Mouse (Mus musculus) retina, embryonic 14.5 days (tissue): ENCODE data around the gene Ly86.

Source experiments
- DNase-seq: peaks from one replicate; pipeline ENCODE4 v3.0.0-alpha.2; 2015; ENCODE audit warnings: low spot score

The Ly86 gene

GRCm38 (mm10) chr13:37344909-37345772 is at the start of gene Ly86:
Gene Ly86 (plus strand): TSS chr13:37345208.
- no peak for DNase-seq

- DNase-seq, result no peak
Measured at GRCm38 (mm10) chr13:37297886-37298285, 47.1 kb upstream of the Ly86 start.

- no peak for DNase-seq
Measured at GRCm38 (mm10) chr13:37298856-37299255, 46.2 kb upstream of the Ly86 start.

- no peak for DNase-seq
Measured at GRCm38 (mm10) chr13:37302877-37303276, 42.1 kb upstream of the Ly86 start.

- DNase-seq, result no peak
Measured at GRCm38 (mm10) chr13:37308006-37308405, 37.0 kb upstream of the Ly86 start.

- peak; percentile 18 for DNase-seq
Measured at GRCm38 (mm10) chr13:37309296-37309695, 35.7 kb upstream of the Ly86 start.

GRCm38 (mm10) chr13:37310331-37310730 is 34.7 kb upstream of the Ly86 start:
- no peak for DNase-seq

- DNase-seq, result peak; percentile 83
Measured at GRCm38 (mm10) chr13:37311555-37312221, 33.3 kb upstream of the Ly86 start.

GRCm38 (mm10) chr13:37312222-37312928 is 32.6 kb upstream of the Ly86 start:
- peak; percentile 99 for DNase-seq

GRCm38 (mm10) chr13:37312951-37313350 is 32.1 kb upstream of the Ly86 start:
- no peak for DNase-seq

- DNase-seq, result peak; percentile 66
Measured at GRCm38 (mm10) chr13:37325504-37325903, 19.5 kb upstream of the Ly86 start.

GRCm38 (mm10) chr13:37329747-37330146 is 15.3 kb upstream of the Ly86 start:
- peak; percentile 47 for DNase-seq

GRCm38 (mm10) chr13:37330971-37331370 is 14.0 kb upstream of the Ly86 start:
- DNase-seq, result no peak

- DNase-seq, result no peak
Measured at GRCm38 (mm10) chr13:37332779-37333543, 12.0 kb upstream of the Ly86 start.

- no peak for DNase-seq
Measured at GRCm38 (mm10) chr13:37333544-37333870, 11.5 kb upstream of the Ly86 start.

GRCm38 (mm10) chr13:37337269-37337668 is 7.7 kb upstream of the Ly86 start:
- no peak for DNase-seq

GRCm38 (mm10) chr13:37337871-37338270 is 7.1 kb upstream of the Ly86 start:
- DNase-seq, result no peak

- DNase-seq, result no peak
Measured at GRCm38 (mm10) chr13:37342804-37343203, 2.2 kb upstream of the Ly86 start.

GRCm38 (mm10) chr13:37345823-37346222 is 815 bp downstream of the Ly86 start:
- no peak for DNase-seq

GRCm38 (mm10) chr13:37347871-37348595 is 3.0 kb downstream of the Ly86 start:
- DNase-seq, result no peak

GRCm38 (mm10) chr13:37349051-37349450 is 4.0 kb downstream of the Ly86 start:
- no peak for DNase-seq
